Mouse (Mus musculus) adrenal gland, postnatal 10 days (tissue): Measurements from ENCODE around the gene Hunk. TPM values are rescaled to one million over a fixed set of nuclear protein-coding genes. Genes with fewer than 3 reads are reported as not detected.
A peak's percentile ranks its signal among the peaks of the same experiment; 100 is the strongest.

Experiments
- DNase-seq: peaks from one replicate; pipeline ENCODE4 v3.0.0; 2021; ENCODE audit warnings: mixed read lengths
- total RNA-seq, 2 experiments: library from RNA; stranded (reverse); gene quantifications; 2 replicates each; pipeline ENCODE4 v1.2.3; 2021

The Hunk gene
- total RNA-seq, 2 experiments from 2014 or later, result 5.5 to 7.7 TPM

GRCm38 (mm10) chr16:90437276-90437675 is 51.5 kb downstream of the Hunk start:
- DNase-seq, result peak; percentile 29

- no peak for DNase-seq
Measured at GRCm38 (mm10) chr16:90439493-90439892, 53.7 kb downstream of the Hunk start.

- DNase-seq, result no peak
Measured at GRCm38 (mm10) chr16:90440654-90441053, 54.8 kb downstream of the Hunk start.

GRCm38 (mm10) chr16:90442991-90443390 is 57.2 kb downstream of the Hunk start:
- no peak for DNase-seq

- peak; percentile 14 for DNase-seq
Measured at GRCm38 (mm10) chr16:90453197-90453596, 67.4 kb downstream of the Hunk start.

- no peak for DNase-seq
Measured at GRCm38 (mm10) chr16:90456495-90457125, 70.8 kb downstream of the Hunk start.

GRCm38 (mm10) chr16:90458899-90459610 is 73.2 kb downstream of the Hunk start:
- peak; percentile 39 for DNase-seq

GRCm38 (mm10) chr16:90461304-90461905 is 75.6 kb downstream of the Hunk start:
- peak; percentile 41 for DNase-seq

- DNase-seq, result no peak
Measured at GRCm38 (mm10) chr16:90462728-90463275, 77.0 kb downstream of the Hunk start.

GRCm38 (mm10) chr16:90465154-90465553 is 79.3 kb downstream of the Hunk start:
- no peak for DNase-seq

GRCm38 (mm10) chr16:90468286-90468685 is 82.5 kb downstream of the Hunk start:
- DNase-seq, result no peak

- DNase-seq, result no peak
Measured at GRCm38 (mm10) chr16:90475701-90476229, 90.0 kb downstream of the Hunk start.

GRCm38 (mm10) chr16:90481612-90482011 is 95.8 kb downstream of the Hunk start:
- DNase-seq, result no peak

- DNase-seq, result no peak
Measured at GRCm38 (mm10) chr16:90483341-90483740, 97.5 kb downstream of the Hunk start.

- no peak for DNase-seq
Measured at GRCm38 (mm10) chr16:90485125-90485524, 99.3 kb downstream of the Hunk start.

GRCm38 (mm10) chr16:90485599-90485998 is 99.8 kb downstream of the Hunk start:
- DNase-seq, result no peak

- DNase-seq, result no peak
Measured at GRCm38 (mm10) chr16:90490066-90490465, 104.3 kb downstream of the Hunk start.

- peak; percentile 15 for DNase-seq
Measured at GRCm38 (mm10) chr16:90491898-90492499, 106.2 kb downstream of the Hunk start.

- no peak for DNase-seq
Measured at GRCm38 (mm10) chr16:90496930-90497329, 111.1 kb downstream of the Hunk start.

- no peak for DNase-seq
Measured at GRCm38 (mm10) chr16:90497749-90498464, 112.1 kb downstream of the Hunk start.

GRCm38 (mm10) chr16:90500809-90501208 is 115.0 kb downstream of the Hunk start:
- DNase-seq, result no peak

GRCm38 (mm10) chr16:90505252-90505651 is 119.4 kb downstream of the Hunk start:
- peak; percentile 27 for DNase-seq
